21 mouse cellular contexts compared by ENCODE assay signal in the genomic region with DNA sequence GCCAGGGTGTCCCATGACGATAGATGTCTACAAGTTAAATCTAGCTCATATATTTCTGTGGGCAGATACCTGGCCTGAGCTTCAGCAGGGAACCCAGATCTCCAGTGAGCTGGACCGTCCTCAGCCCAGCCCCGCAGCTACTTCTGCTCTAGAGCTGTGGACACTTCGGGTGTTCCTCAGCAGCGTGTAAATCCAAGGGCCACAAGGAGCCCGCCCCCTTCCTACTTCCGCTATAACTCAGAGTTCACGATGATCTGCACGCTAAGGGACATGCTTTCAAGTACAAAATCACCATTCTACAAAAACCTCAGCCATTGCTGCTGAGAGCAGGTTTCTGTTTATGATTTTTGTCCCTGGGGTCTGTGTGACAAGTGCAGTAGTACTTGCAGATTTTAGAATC.
DNase-seq lines count a peak whose midpoint lies in the region; ATAC-seq lines count a peak whose summit lies in the region.
"Had no signal": no experiment of that assay in that cellular context is flagged by ENCODE, and none has a peak within 500 bp of the region (broad histone marks: within the 10 kb centered on the region; RNA-seq: fewer than 3 reads in every experiment).

No protein-coding gene starts in this region.

- H3K9ac ChIP-seq in heart, embryonic 12.5 days = peak overlapping the region; percentile 46; the same call in 1 of the 2 replicates
- H3K9ac ChIP-seq: hindbrain, embryonic 14.5 days; intestine, embryonic 15.5 days; midbrain, embryonic 13.5 days had no signal

- H3K27ac ChIP-seq in heart, embryonic 12.5 days (ENCODE audit: poor library complexity, severe bottlenecking) = no peak overlapping the region; the same call in 1 of the 2 replicates
- H3K27ac ChIP-seq in heart, embryonic 10.5 days = no peak overlapping the region
- H3K27ac ChIP-seq: hindbrain, embryonic 14.5 days; intestine, embryonic 15.5 days; midbrain, embryonic 13.5 days had no signal

- no peak for ATAC-seq in heart, embryonic 12.5 days (ENCODE audit: insufficient number of reproducible peaks, low FRiP score)
- ATAC-seq in granulocyte monocyte progenitor cell, adult 5-6 weeks (replicated peaks; ENCODE audit: poor library complexity, severe bottlenecking) = peak; percentile 71
- peak; percentile 69 for ATAC-seq in megakaryocyte-erythroid progenitor cell, adult 5-6 weeks (replicated peaks; ENCODE audit: low FRiP score, low TSS enrichment, poor library complexity, severe bottlenecking)
- ATAC-seq: intestine, embryonic 15.5 days; midbrain, embryonic 13.5 days had no signal

- H3K4me1 ChIP-seq in heart, embryonic 12.5 days (replicated peaks) = peaks cover 51% of the 10 kb centered on the region
- peaks cover 39% of the 10 kb centered on the region for H3K4me1 ChIP-seq in heart, embryonic 10.5 days
- H3K4me1 ChIP-seq: midbrain, embryonic 13.5 days had no signal

- H3K4me3 ChIP-seq in heart, embryonic 12.5 days = no peak overlapping the region
- no peak overlapping the region for H3K4me3 ChIP-seq in heart, embryonic 10.5 days
- H3K4me3 ChIP-seq: intestine, embryonic 15.5 days; midbrain, embryonic 13.5 days had no signal

- peaks cover 39% of the 10 kb centered on the region for H3K36me3 ChIP-seq in heart, embryonic 12.5 days
- peaks cover 32% of the 10 kb centered on the region for H3K36me3 ChIP-seq in heart, embryonic 10.5 days

- H3K4me2 ChIP-seq in heart, embryonic 12.5 days = no peak overlapping the region
- H3K4me2 ChIP-seq: heart, embryonic 11.5 days; hindbrain, embryonic 14.5 days; intestine, embryonic 15.5 days; midbrain, embryonic 13.5 days had no signal

- no peaks in the 10 kb centered on the region for H3K27me3 ChIP-seq in heart, embryonic 12.5 days (replicated peaks)
- H3K27me3 ChIP-seq in heart, embryonic 10.5 days (ENCODE audit: insufficient read depth, poor library complexity, severe bottlenecking) = no peaks in the 10 kb centered on the region
- H3K27me3 ChIP-seq: CH12.LX; intestine, embryonic 15.5 days; midbrain, embryonic 13.5 days had no signal

- 85% methylated on average over 9 of the region's 9 CpGs for WGBS in heart, embryonic 12.5 days
- 90% methylated on average over 9 of the region's 9 CpGs for WGBS in heart, embryonic 10.5 days

- no peaks in the 10 kb centered on the region for H3K9me3 ChIP-seq in heart, embryonic 12.5 days (replicated peaks)
- no peaks in the 10 kb centered on the region for H3K9me3 ChIP-seq in heart, embryonic 10.5 days
- H3K9me3 ChIP-seq: intestine, embryonic 15.5 days; midbrain, embryonic 13.5 days had no signal

- DNase-seq in heart, embryonic 10.5 days (ENCODE audit: low spot score) = no peak
- DNase-seq in CD4-positive helper T cell, adult 2 months (ENCODE audit: low read depth, low spot score) = peak; percentile 28
- DNase-seq in spleen, postnatal 14 days (ENCODE audit: low spot score in 2 of 2) = no peak
- no peak for DNase-seq in cerebellum, postnatal 25 days
- no peak for DNase-seq in kidney, postnatal 14 days
- DNase-seq: adrenal gland, postnatal 36 days; cerebellum, adult 9-10 months; embryo, embryonic 11 days; kidney, adult 9 months; kidney, postnatal 4 days; lung, postnatal 4 days; right cerebral cortex, postnatal 25 days; thymus, postnatal 14 days had no signal
